Mouse (Mus musculus) intestine, embryonic 14.5 days (tissue): ENCODE measurements around the gene Pcnx. TPM values are rescaled to one million over a fixed set of nuclear protein-coding genes. Genes with fewer than 3 reads are reported as not detected.

ENCODE experiments used
- ATAC-seq: fragments of 200-750 bp; cut with Nextera tagmentation; replicated peaks from 2 replicates; pipeline ENCODE4 v1.8.0; 2017; ENCODE audit warnings: low read depth, moderate number of reproducible peaks, moderate TSS enrichment, moderate library complexity; ENCODE audit not compliant: low FRiP score, low TSS enrichment
- DNase-seq: peaks from one replicate; pipeline ENCODE4 v3.0.0-alpha.2; 2018; ENCODE audit warnings: low spot score
- H3K27ac ChIP-seq: fragments of 300-500 bp; sonication (generic); 2 replicates; pipeline ENCODE4 v1.5.1; 2014; ENCODE audit warnings: low read depth, mild to moderate bottlenecking, control low read depth
- H3K27me3 ChIP-seq: fragments of 300-500 bp; sonication (generic); replicated peaks from 2 replicates; pipeline ENCODE4 v1.6.1; 2014; ENCODE audit warnings: low read length, control low read depth; ENCODE audit not compliant: control insufficient read depth, insufficient read depth
- H3K36me3 ChIP-seq: fragments of 300-500 bp; sonication (generic); 2 replicates; pipeline ENCODE4 v1.6.1; 2014; ENCODE audit warnings: low read length, control low read depth; ENCODE audit not compliant: control insufficient read depth, insufficient read depth
- H3K4me1 ChIP-seq: fragments of 300-500 bp; sonication (generic); replicated peaks from 2 replicates; pipeline ENCODE4 v1.6.1; 2014; ENCODE audit warnings: low read length, control low read depth, mixed read lengths; ENCODE audit not compliant: control insufficient read depth, insufficient read depth
- H3K4me2 ChIP-seq: fragments of 300-500 bp; sonication (generic); 2 replicates; pipeline ENCODE4 v1.6.1; 2014; ENCODE audit warnings: low read length
- H3K4me3 ChIP-seq: fragments of 300-500 bp; sonication (generic); 2 replicates; pipeline ENCODE4 v1.5.1; 2014; ENCODE audit warnings: low read depth, low read length, control low read depth, mixed read lengths
- H3K9ac ChIP-seq: fragments of 300-500 bp; sonication (generic); 2 replicates; pipeline ENCODE4 v1.6.1; 2014; ENCODE audit warnings: mild to moderate bottlenecking, low read length
- H3K9me3 ChIP-seq: fragments of 300-500 bp; sonication (generic); 2 replicates; pipeline ENCODE4 v1.6.1; 2016; ENCODE audit warnings: low read length, control low read depth; ENCODE audit not compliant: control insufficient read depth
- WGBS: fragments of 180-500 bp; shearing (Covaris S2); extraction: QIAGEN DNeasy Blood & Tissue Kit; methylation state at CpG from one replicate; pipeline ENCODE4 v1.1.7; 2014; 5-methylcytosine and 5-hydroxymethylcytosine counted together
- polyA plus RNA-seq: library from polyadenylated mRNA; unstranded; fragments of >200 nt; fragmentation: Nextera tagmentation; extraction: Ambion mirVana; gene quantifications from 2 replicates; pipeline ENCODE4 v1.2.1, GENCODE M21; 2014

Gene Pcnx
- 18.2 and 23.6 TPM in 2 replicates for polyA plus RNA-seq

GRCm38 (mm10) chr12:81859351-81860307 lies at the start of gene Pcnx:
TSS of gene Pcnx (plus strand) at chr12:81860023.
- H3K9ac ChIP-seq = peak within 1 kb of the TSS; percentile 96
- H3K36me3 ChIP-seq = no peaks in the 10 kb centered on the region
- H3K4me3 ChIP-seq = peak within 1 kb of the TSS; percentile 95
- H3K4me1 ChIP-seq = peaks cover 54% of the 10 kb centered on the region
- peak within 1 kb of the TSS; percentile 70 for H3K4me2 ChIP-seq
- H3K27me3 ChIP-seq = no peaks in the 10 kb centered on the region
- ATAC-seq (peak; percentile 78), DNase-seq (peak; percentile 88)
- no peaks in the 10 kb centered on the region for H3K9me3 ChIP-seq
- H3K27ac ChIP-seq = peak within 1 kb of the TSS; percentile 90
- 2% methylated on average over 73 of the region's 83 CpGs for WGBS

GRCm38 (mm10) chr12:81810417-81810816 lies 49.4 kb upstream of the Pcnx start:
- Histone ChIP-seq H3K9ac (no peak overlapping the region), H3K36me3 (no peaks in the 10 kb centered on the region), H3K4me2 (no peak overlapping the region), H3K9me3 (no peaks in the 10 kb centered on the region), H3K27ac (no peak overlapping the region), H3K27me3 (no peaks in the 10 kb centered on the region), H3K4me1 (peaks cover 9% of the 10 kb centered on the region; the same call in 1 of the 2 replicates), H3K4me3 (no peak overlapping the region)
- WGBS = 48% methylated on average over 8 of the region's 8 CpGs
- DNase-seq (no peak), ATAC-seq (no peak)

GRCm38 (mm10) chr12:81814742-81815141 lies 45.1 kb upstream of the Pcnx start:
- Histone ChIP-seq H3K9me3 (no peaks in the 10 kb centered on the region), H3K9ac (no peak overlapping the region), H3K4me3 (no peak overlapping the region), H3K27me3 (no peaks in the 10 kb centered on the region), H3K27ac (no peak overlapping the region), H3K4me1 (peaks cover 5% of the 10 kb centered on the region; the same call in 1 of the 2 replicates), H3K36me3 (no peaks in the 10 kb centered on the region), H3K4me2 (no peak overlapping the region)
- 87% methylated on average over 5 of the region's 5 CpGs for WGBS
- DNase-seq = no peak
- no peak for ATAC-seq

- no peaks in the 10 kb centered on the region for H3K9me3 ChIP-seq
- H3K9ac ChIP-seq = no peak overlapping the region
- H3K4me3 ChIP-seq = 0 out of 2 replicates have a peak overlapping the region, but pooled peaks have one; percentile 4
- no peak for ATAC-seq
- H3K4me1 ChIP-seq = peaks cover 5% of the 10 kb centered on the region; the same call in 1 of the 2 replicates
- no peaks in the 10 kb centered on the region for H3K36me3 ChIP-seq
- no peaks in the 10 kb centered on the region for H3K27me3 ChIP-seq
- peak overlapping the region; percentile 38 for H3K4me2 ChIP-seq
- no peak overlapping the region; the same call in 1 of the 2 replicates for H3K27ac ChIP-seq
- 22% methylated on average over 10 of the region's 10 CpGs for WGBS
- no peak for DNase-seq
Measured at GRCm38 (mm10) chr12:81816330-81817125, 43.3 kb upstream of the Pcnx start.

GRCm38 (mm10) chr12:81817126-81817505 lies 42.7 kb upstream of the Pcnx start:
- no peak for DNase-seq
- Histone ChIP-seq H3K9me3 (no peaks in the 10 kb centered on the region), H3K4me3 (0 out of 2 replicates have a peak overlapping the region, but pooled peaks have one; percentile 4), H3K36me3 (no peaks in the 10 kb centered on the region), H3K27ac (no peak overlapping the region; the same call in 1 of the 2 replicates), H3K4me1 (peaks cover 5% of the 10 kb centered on the region; the same call in 1 of the 2 replicates), H3K9ac (no peak overlapping the region), H3K4me2 (peak overlapping the region; percentile 38), H3K27me3 (no peaks in the 10 kb centered on the region)
- no peak for ATAC-seq
- 43% methylated on average over 6 of the region's 6 CpGs for WGBS

GRCm38 (mm10) chr12:81820700-81821099 lies 39.1 kb upstream of the Pcnx start:
- Histone ChIP-seq H3K36me3 (no peaks in the 10 kb centered on the region), H3K9ac (no peak overlapping the region), H3K27ac (no peak overlapping the region), H3K9me3 (no peaks in the 10 kb centered on the region), H3K4me3 (no peak overlapping the region), H3K27me3 (no peaks in the 10 kb centered on the region), H3K4me2 (no peak overlapping the region), H3K4me1 (peaks cover 5% of the 10 kb centered on the region; the same call in 1 of the 2 replicates)
- no peak for ATAC-seq
- no peak for DNase-seq
- 79% methylated on average over 4 of the region's 4 CpGs for whole genome bisulfite sequencing

- no peaks in the 10 kb centered on the region for H3K27me3 ChIP-seq
- H3K9ac ChIP-seq = no peak overlapping the region
- no peak overlapping the region for H3K4me3 ChIP-seq
- H3K27ac ChIP-seq = no peak overlapping the region
- no peaks in the 10 kb centered on the region for H3K4me1 ChIP-seq
- no peaks in the 10 kb centered on the region for H3K36me3 ChIP-seq
- no peaks in the 10 kb centered on the region for H3K9me3 ChIP-seq
- no peak overlapping the region for H3K4me2 ChIP-seq
- no peak for DNase-seq
- ATAC-seq = no peak
- 84% methylated on average over 4 of the region's 4 CpGs for whole genome bisulfite sequencing
Measured at GRCm38 (mm10) chr12:81822176-81822575, 37.6 kb upstream of the Pcnx start.

GRCm38 (mm10) chr12:81822778-81823480 lies 36.9 kb upstream of the Pcnx start:
- ATAC-seq (no peak), DNase-seq (no peak)
- H3K36me3 ChIP-seq = no peaks in the 10 kb centered on the region
- H3K4me2 ChIP-seq = no peak overlapping the region
- H3K4me1 ChIP-seq = no peaks in the 10 kb centered on the region
- H3K9ac ChIP-seq = no peak overlapping the region
- H3K27ac ChIP-seq = no peak overlapping the region
- H3K27me3 ChIP-seq = no peaks in the 10 kb centered on the region
- H3K9me3 ChIP-seq = no peaks in the 10 kb centered on the region
- 79% methylated on average over 4 of the region's 4 CpGs for WGBS
- no peak overlapping the region for H3K4me3 ChIP-seq
